Mouse (Mus musculus): Measurements from ENCODE around the gene Ctnnd2.

DNA sequence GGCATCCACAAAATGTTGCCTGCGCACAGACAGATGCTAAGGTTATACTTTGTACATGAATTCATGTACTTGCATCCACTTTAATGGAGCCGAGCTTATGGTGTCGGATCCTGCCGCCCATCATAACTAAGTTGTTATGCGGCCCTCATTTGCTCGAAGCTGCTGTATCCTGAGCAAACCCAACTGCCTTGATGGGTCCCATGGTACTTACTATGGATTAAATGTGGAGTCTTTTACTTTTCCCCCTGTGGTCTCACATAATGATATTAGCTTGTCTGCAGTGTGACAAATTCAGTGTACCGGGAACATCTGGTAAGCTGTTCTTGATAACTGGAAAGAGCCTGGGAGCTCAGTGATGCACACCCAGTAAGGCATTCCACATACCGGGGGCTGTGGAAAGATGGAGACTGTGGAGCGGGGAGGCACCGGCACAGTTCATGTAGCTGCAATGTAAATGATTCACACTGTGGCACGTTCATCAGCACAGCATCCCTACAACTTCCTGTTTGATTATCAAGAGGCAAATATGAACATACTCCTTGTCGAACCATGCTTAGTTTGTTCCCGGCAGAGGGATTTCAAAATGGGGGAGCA, 294.7 kb downstream of the Ctnnd2 start:
- TF ChIP-seq CTCF (IDR thresholded peaks at IDR 0.05; ENCODE audit: low read depth, low read length), result no peak
- TF ChIP-seq POLR2AphosphoS5 (IDR thresholded peaks at IDR 0.05; ENCODE audit: insufficient replicate concordance, low read depth, low read length), result no peak
- TF ChIP-seq TAL1 (conservative IDR thresholded peaks at IDR 0.05; ENCODE audit: low read depth, low read length), result no peak
- no peak for TF ChIP-seq GATA1 (IDR thresholded peaks at IDR 0.05; ENCODE audit: borderline replicate concordance, low read length)
